Mouse (Mus musculus): ENCODE data around the gene Tmem88. TPM values are rescaled to one million over a fixed set of nuclear protein-coding genes. Genes with fewer than 3 reads are reported as not detected.

Gene Tmem88
- total and polyA plus RNA-seq, 3 experiments = 0.16 to 0.25 TPM; not detected in 1

DNA sequence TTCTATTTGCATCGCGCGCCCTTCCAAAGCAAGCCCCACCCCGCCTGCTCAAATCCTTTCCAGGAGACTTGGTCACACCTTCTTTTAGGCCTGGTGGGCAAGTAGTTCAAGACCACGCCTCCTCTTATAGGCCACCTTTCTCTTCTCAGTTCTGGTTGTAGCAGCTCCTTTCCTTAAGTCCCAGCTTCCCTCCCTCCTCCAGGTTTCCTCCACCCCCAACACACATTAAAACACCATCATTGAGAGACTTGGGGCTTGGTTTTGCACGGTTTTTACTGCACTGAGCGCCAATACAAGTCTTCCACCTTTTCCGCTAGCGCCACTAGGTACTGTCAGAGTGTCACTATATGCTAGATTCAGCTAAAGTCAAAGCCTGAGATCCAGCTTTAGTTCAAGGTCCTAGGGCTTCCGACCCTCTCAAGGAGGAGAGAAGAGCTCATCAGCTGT is 22.5 kb upstream of the Tmem88 start:
- no peak for DNase-seq (ENCODE audit: extremely low read depth)
- no peak overlapping the region for H3K4me3 ChIP-seq (replicated peaks in 1 of 3; ENCODE audit: low read depth in 2 of 3, low read length in 2 of 3, poor library complexity in 1 of 3)
- peaks cover 80% of the 10 kb centered on the region for H3K27me3 ChIP-seq (replicated peaks)
- no peaks in the 10 kb centered on the region for H3K79me2 ChIP-seq (replicated peaks; ENCODE audit: control insufficient read depth, extremely low read depth, insufficient read depth, poor library complexity, severe bottlenecking)
- H3K4me2 ChIP-seq (ENCODE audit: insufficient read depth, low read depth, poor library complexity, severe bottlenecking) = peak overlapping the region; percentile 93
- H3K36me3 ChIP-seq (replicated peaks in 1 of 2; ENCODE audit: control insufficient read depth in 1 of 2, insufficient read depth in 1 of 2, low read length in 1 of 2) = no peaks in the 10 kb centered on the region
- TF ChIP-seq JUND (conservative IDR thresholded peaks at IDR 0.05; ENCODE audit: low read depth, low read length) = no peak
- no peak for TF ChIP-seq MAZ (IDR thresholded peaks at IDR 0.05; ENCODE audit: low read depth, low read length)
- peaks cover 14 to 40% of the 10 kb centered on the region in 2 experiments for H3K4me1 ChIP-seq (ENCODE audit: control insufficient read depth in 1 of 2, insufficient read depth in 2 of 2)
- in situ Hi-C loops (cut with MboI; ENCODE audit: low pct_ligation_motif_present, low pct_unique_long_range_greater_than_20kb, low sequenced_read_pairs) = no loop called here
- no peak overlapping the region for H3K9ac ChIP-seq (ENCODE audit: insufficient read depth, low read depth)
- no peaks in the 10 kb centered on the region for H3K9me3 ChIP-seq (replicated peaks; ENCODE audit: low read length)
- dilution Hi-C loops (cut with MboI; ENCODE audit: extremely low pct_ligation_motif_present, extremely low pct_unique_long_range_greater_than_20kb, low sequenced_read_pairs) = no loop called here
- H3K27ac ChIP-seq (ENCODE audit: insufficient read depth, low read depth) = no peak overlapping the region

DNA sequence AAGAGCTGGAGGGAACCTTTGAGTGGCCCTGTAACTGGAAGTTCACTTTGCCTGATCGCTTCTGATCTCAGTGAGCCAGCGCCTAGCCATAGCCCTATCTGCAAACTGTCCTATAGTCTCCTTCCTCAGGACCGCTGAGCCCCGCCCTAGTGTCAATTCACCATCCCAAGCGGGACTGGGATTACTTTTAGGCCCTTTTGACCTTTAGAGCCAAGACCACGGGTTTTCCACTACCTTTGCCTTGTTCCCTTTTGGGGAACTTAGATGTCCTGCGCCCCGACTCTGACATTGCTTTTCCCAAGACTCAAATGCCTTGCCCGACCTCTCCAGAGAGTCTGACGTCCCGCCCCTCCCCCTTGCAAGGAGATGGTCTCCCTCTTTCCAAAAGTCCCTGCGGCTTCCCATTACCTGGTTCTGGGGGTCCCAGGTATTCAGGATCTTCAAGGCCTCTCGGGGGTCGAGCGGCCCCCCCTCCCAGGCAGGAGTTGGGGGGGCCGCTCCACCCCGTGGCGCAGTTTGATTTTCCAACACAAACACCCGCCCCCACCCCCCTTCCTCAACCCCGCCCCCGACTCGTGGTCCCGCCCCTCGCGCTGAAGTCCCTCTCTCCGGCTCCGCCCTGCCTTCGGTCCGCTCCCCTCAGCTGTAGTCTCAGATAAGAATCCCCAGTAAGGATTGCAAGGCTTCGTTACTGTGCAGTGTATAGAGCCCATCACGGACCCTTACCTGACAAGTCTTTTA is 21.9 kb upstream of the Tmem88 start:
- dilution Hi-C loops (cut with MboI; ENCODE audit: extremely low pct_ligation_motif_present, extremely low pct_unique_long_range_greater_than_20kb, low sequenced_read_pairs) = no loop called here
- peaks cover 19 to 46% of the 10 kb centered on the region in 2 experiments for H3K4me1 ChIP-seq (ENCODE audit: control insufficient read depth in 1 of 2, insufficient read depth in 2 of 2)

DNA sequence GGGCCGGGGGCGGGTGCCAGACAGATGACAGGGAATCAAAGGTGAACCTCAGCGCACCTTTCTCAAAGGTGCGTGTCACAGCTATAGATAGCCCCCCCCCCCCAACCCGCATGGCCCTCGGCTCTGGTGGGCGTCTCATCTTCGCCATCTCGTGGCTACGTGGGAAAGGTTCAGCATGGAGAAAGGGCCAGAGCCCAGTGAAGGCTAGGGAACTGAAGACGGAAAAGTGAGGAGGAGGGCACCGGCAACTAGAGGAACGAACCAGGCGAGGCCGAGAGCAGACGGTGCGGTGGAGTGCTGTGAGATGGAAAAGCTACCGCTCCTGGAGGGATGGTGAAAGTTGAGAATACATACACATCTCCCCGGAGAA is 21.4 kb upstream of the Tmem88 start:
- no peak for TF ChIP-seq KAT2A (IDR thresholded peaks at IDR 0.05; ENCODE audit: insufficient replicate concordance, low read length)
- peak; percentile 42; the same call in 1 of the 2 replicates for TF ChIP-seq MEF2A (IDR thresholded peaks at IDR 0.05; ENCODE audit: borderline replicate concordance, low read depth, low read length)
- peak; percentile 27 for TF ChIP-seq ZC3H11A (IDR thresholded peaks at IDR 0.05; ENCODE audit: low read depth, low read length)
- TF ChIP-seq MAX (IDR thresholded peaks at IDR 0.05; ENCODE audit: low read length) = peak; percentile 29; the same call in 1 of the 2 replicates
- TF ChIP-seq CHD1 (IDR thresholded peaks at IDR 0.05; ENCODE audit: low read depth, low read length) = peak; percentile 37; the same call in 1 of the 2 replicates
- peak; percentile 71 for TF ChIP-seq SMC3 (IDR thresholded peaks at IDR 0.05; ENCODE audit: low read depth, low read length)
- peak in 1 of 2 experiments; percentile 74; a peak in 2 of 4 replicates for TF ChIP-seq CTCF (conservative IDR thresholded peaks at IDR 0.05 in 1 of 2, IDR thresholded peaks at IDR 0.05 in 1 of 2; ENCODE audit: low read depth in 2 of 2, low read length in 2 of 2)
- TF ChIP-seq CHD2 (IDR thresholded peaks at IDR 0.05; ENCODE audit: low read length) = no peak
- peak; percentile 59 for TF ChIP-seq RAD21 (IDR thresholded peaks at IDR 0.05; ENCODE audit: low read depth, low read length)
- no peak for TF ChIP-seq POLR2AphosphoS2 (IDR thresholded peaks at IDR 0.05; ENCODE audit: low read depth, low read length)
- TF ChIP-seq MAZ (IDR thresholded peaks at IDR 0.05; ENCODE audit: low read depth, low read length) = peak; percentile 80
- TF ChIP-seq ELF1 (IDR thresholded peaks at IDR 0.05; ENCODE audit: low read depth, low read length) = 0 out of 2 replicates have a peak, but pooled peaks have one; percentile 20
- Histone ChIP-seq H3K27ac (ENCODE audit: insufficient read depth, low read depth) (peak overlapping the region; percentile 29; the same call in 1 of the 2 replicates), H3K9ac (ENCODE audit: insufficient read depth, low read depth) (peak overlapping the region; percentile 52), H3K4me2 (ENCODE audit: insufficient read depth, low read depth, poor library complexity, severe bottlenecking) (peak overlapping the region; percentile 93), H3K4me3 (replicated peaks in 1 of 3; ENCODE audit: low read depth in 2 of 3, low read length in 2 of 3, poor library complexity in 1 of 3) (peak overlapping the region; percentile 38 to 50 (median 48)), H3K9me3 (replicated peaks; ENCODE audit: low read length) (no peaks in the 10 kb centered on the region), H3K36me3 (replicated peaks in 1 of 2; ENCODE audit: control insufficient read depth in 1 of 2, insufficient read depth in 1 of 2, low read length in 1 of 2) (no peaks in the 10 kb centered on the region), H3K79me2 (replicated peaks; ENCODE audit: control insufficient read depth, extremely low read depth, insufficient read depth, poor library complexity, severe bottlenecking) (no peaks in the 10 kb centered on the region), H3K27me3 (replicated peaks) (peaks cover 71% of the 10 kb centered on the region), H3K4me1 (ENCODE audit: control insufficient read depth in 1 of 2, insufficient read depth in 2 of 2) (peaks cover 19 to 51% of the 10 kb centered on the region in 2 experiments)
- peak; percentile 49 for DNase-seq (ENCODE audit: extremely low read depth)
- in situ Hi-C loops (cut with MboI; ENCODE audit: low pct_ligation_motif_present, low pct_unique_long_range_greater_than_20kb, low sequenced_read_pairs) = no loop called here
- dilution Hi-C loops (cut with MboI; ENCODE audit: extremely low pct_ligation_motif_present, extremely low pct_unique_long_range_greater_than_20kb, low sequenced_read_pairs) = no loop called here

More for the DNA sequence above, 21.9 kb upstream of the Tmem88 start:
- no peak for DNase-seq (ENCODE audit: extremely low read depth)
- Histone ChIP-seq H3K27me3 (replicated peaks) (peaks cover 75% of the 10 kb centered on the region), H3K9me3 (replicated peaks; ENCODE audit: low read length) (no peaks in the 10 kb centered on the region), H3K9ac (ENCODE audit: insufficient read depth, low read depth) (peak overlapping the region; percentile 52), H3K79me2 (replicated peaks; ENCODE audit: control insufficient read depth, extremely low read depth, insufficient read depth, poor library complexity, severe bottlenecking) (no peaks in the 10 kb centered on the region), H3K36me3 (replicated peaks in 1 of 2; ENCODE audit: control insufficient read depth in 1 of 2, insufficient read depth in 1 of 2, low read length in 1 of 2) (no peaks in the 10 kb centered on the region), H3K27ac (ENCODE audit: insufficient read depth, low read depth) (no peak overlapping the region), H3K4me2 (ENCODE audit: insufficient read depth, low read depth, poor library complexity, severe bottlenecking) (peak overlapping the region; percentile 93), H3K4me3 (replicated peaks in 1 of 3; ENCODE audit: low read depth in 2 of 3, low read length in 2 of 3, poor library complexity in 1 of 3) (peak overlapping the region; percentile 38 to 50 (median 48))
- in situ Hi-C loops (cut with MboI; ENCODE audit: low pct_ligation_motif_present, low pct_unique_long_range_greater_than_20kb, low sequenced_read_pairs) = no loop called here
- TF ChIP-seq JUND (conservative IDR thresholded peaks at IDR 0.05; ENCODE audit: low read depth, low read length) (no peak), MXI1 (IDR thresholded peaks at IDR 0.05; ENCODE audit: low read depth, low read length) (peak; percentile 52), CTCF (conservative IDR thresholded peaks at IDR 0.05 in 1 of 2, IDR thresholded peaks at IDR 0.05 in 1 of 2; ENCODE audit: low read depth in 2 of 2, low read length in 2 of 2) (no peak), ZNF384 (IDR thresholded peaks at IDR 0.05; ENCODE audit: low read depth, low read length) (no peak), MAZ (IDR thresholded peaks at IDR 0.05; ENCODE audit: low read depth, low read length) (0 out of 2 replicates have a peak, but pooled peaks have one; percentile 9), BHLHE40 (IDR thresholded peaks at IDR 0.05; ENCODE audit: low read depth, low read length) (0 out of 2 replicates have a peak, but pooled peaks have one; percentile 7), SIN3A (IDR thresholded peaks at IDR 0.05; ENCODE audit: low read length) (peak; percentile 78), CHD2 (IDR thresholded peaks at IDR 0.05; ENCODE audit: low read length) (peak; percentile 55), TCF12 (IDR thresholded peaks at IDR 0.05; ENCODE audit: low read depth, low read length) (no peak), CHD1 (IDR thresholded peaks at IDR 0.05; ENCODE audit: low read depth, low read length) (no peak; the same call in 1 of the 2 replicates), HCFC1 (IDR thresholded peaks at IDR 0.05; ENCODE audit: low read depth, low read length) (no peak), E2F4 (IDR thresholded peaks at IDR 0.05; ENCODE audit: insufficient replicate concordance, low read depth, low read length) (no peak), EP300 (IDR thresholded peaks at IDR 0.05; ENCODE audit: low read length) (no peak), NRF1 (IDR thresholded peaks at IDR 0.05; ENCODE audit: low read depth, low read length) (no peak)

Data from CH12.LX (cell line).